Mouse (Mus musculus) forebrain, embryonic 14.5 days (tissue): ENCODE results near the gene Pde4d. TPM values are rescaled to one million over a fixed set of nuclear protein-coding genes. Genes with fewer than 3 reads are reported as not detected.
A peak's percentile ranks its signal among the peaks of the same experiment; 100 is the strongest.

Experiments
- ATAC-seq: fragments of 200-750 bp; cut with Nextera tagmentation; 2 replicates; pipeline ENCODE4 v1.8.0; 2017; ENCODE audit warnings: mild to moderate bottlenecking, moderate library complexity
- DNase-seq: peaks from one replicate; pipeline ENCODE4 v3.0.0-alpha.2; 2015; ENCODE audit warnings: low spot score
- H3K27ac ChIP-seq: fragments of 300-500 bp; sonication (generic); 2 replicates; pipeline ENCODE4 v1.5.1; 2014; ENCODE audit warnings: low read depth, mild to moderate bottlenecking, control low read depth, low read length, moderate library complexity
- H3K27me3 ChIP-seq: fragments of 300-500 bp; sonication (generic); replicated peaks from 2 replicates; pipeline ENCODE4 v1.6.1; 2014; ENCODE audit warnings: low read length, control low read depth, mixed read lengths; ENCODE audit not compliant: control insufficient read depth, insufficient read depth
- H3K36me3 ChIP-seq: fragments of 300-500 bp; sonication (generic); 2 replicates; pipeline ENCODE4 v1.6.1; 2014; ENCODE audit warnings: low read length, control low read depth; ENCODE audit not compliant: control insufficient read depth, insufficient read depth
- H3K4me1 ChIP-seq: fragments of 300-500 bp; sonication (generic); 2 replicates; pipeline ENCODE4 v1.6.1; 2014; ENCODE audit warnings: antibody characterized with exemption, low read length, control low read depth; ENCODE audit not compliant: control insufficient read depth, insufficient read depth
- H3K4me2 ChIP-seq: fragments of 300-500 bp; sonication (generic); 2 replicates; pipeline ENCODE4 v1.6.1; 2014; ENCODE audit warnings: mild to moderate bottlenecking, control low read depth, low read length
- H3K4me3 ChIP-seq: fragments of 300-500 bp; sonication (generic); 2 replicates; pipeline ENCODE4 v1.5.1; 2014; ENCODE audit warnings: low read depth, low read length, control low read depth
- H3K9ac ChIP-seq: fragments of 300-500 bp; sonication (generic); 2 replicates; pipeline ENCODE4 v1.6.1; 2014; ENCODE audit warnings: mild to moderate bottlenecking, low read length, control low read depth, moderate library complexity
- H3K9me3 ChIP-seq: fragments of 300-500 bp; sonication (generic); replicated peaks from 2 replicates; pipeline ENCODE4 v1.6.1; 2016; ENCODE audit warnings: low read length, control low read depth, mixed read lengths; ENCODE audit not compliant: control insufficient read depth
- WGBS: fragments of 180-500 bp; shearing (Covaris S2); extraction: QIAGEN DNeasy Blood & Tissue Kit; methylation state at CpG from one replicate; pipeline ENCODE4 v1.1.7; 2014; 5-methylcytosine and 5-hydroxymethylcytosine counted together
- polyA plus RNA-seq: library from polyadenylated mRNA; unstranded; fragments of >200 nt; fragmentation: Nextera tagmentation; extraction: Ambion mirVana; gene quantifications from 2 replicates; pipeline ENCODE4 v1.2.1, GENCODE M21; 2014

The Pde4d gene
- polyA plus RNA-seq, 1 experiment from 2014 or later, result 13.7 TPM

- ATAC-seq, result no peak
- no peak for DNase-seq
- H3K4me1 ChIP-seq, result 0 out of 2 replicates have a peak, but pooled peaks cover 3% of the 10 kb centered on the region
- no peaks in the 10 kb centered on the region for H3K27me3 ChIP-seq
- no peak overlapping the region for H3K9ac ChIP-seq
- H3K36me3 ChIP-seq, result no peaks in the 10 kb centered on the region
- 76% methylated on average over 5 of the region's 5 CpGs for WGBS
- H3K4me2 ChIP-seq, result no peak overlapping the region
- no peaks in the 10 kb centered on the region for H3K9me3 ChIP-seq
- 0 out of 2 replicates have a peak overlapping the region, but pooled peaks have one; percentile 21 for H3K27ac ChIP-seq
- no peak overlapping the region for H3K4me3 ChIP-seq
Measured at GRCm38 (mm10) chr13:109534709-109535284, 1085.0 kb downstream of the Pde4d start.

DNA sequence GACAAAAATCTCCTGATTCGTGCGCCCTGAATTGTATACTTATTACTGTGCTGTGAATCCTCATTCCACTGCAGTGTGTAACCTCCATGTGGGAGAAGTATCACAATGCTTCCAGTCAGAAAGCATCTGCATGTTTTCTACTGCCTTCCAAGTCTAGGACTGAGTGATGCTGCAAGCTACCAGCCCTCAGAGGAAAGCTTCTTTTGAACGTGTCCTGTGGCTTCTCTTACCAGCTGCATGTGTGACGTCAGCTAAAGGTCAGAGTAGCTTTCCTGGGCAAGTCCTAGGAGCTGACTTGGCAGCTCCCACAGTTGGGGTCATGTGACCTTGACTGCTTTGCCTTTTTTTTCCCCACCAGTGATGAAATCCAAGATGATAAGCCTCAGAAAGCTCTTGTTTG, 1086.9 kb downstream of the Pde4d start:
- 71% methylated on average over 4 of the region's 4 CpGs for WGBS

DNA sequence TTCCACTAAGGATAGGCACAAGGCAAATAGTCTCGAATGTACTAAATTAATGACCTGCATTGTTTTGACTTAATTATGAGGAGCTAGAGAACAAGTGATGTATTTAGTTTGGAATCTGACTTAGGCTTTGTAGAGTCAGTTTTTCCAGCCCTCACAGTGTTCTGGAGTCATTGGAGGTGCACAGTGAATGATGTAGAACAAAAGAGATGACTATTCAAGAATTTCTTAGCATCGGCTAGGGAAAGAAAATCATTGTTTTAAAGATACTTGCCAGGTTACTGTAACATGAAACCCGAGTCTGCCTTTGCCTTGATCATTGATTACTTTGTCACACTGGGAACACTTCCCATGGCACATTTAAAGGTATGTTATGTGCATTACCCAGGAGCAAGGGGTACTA, 1089.6 kb downstream of the Pde4d start:
- Histone ChIP-seq H3K27me3 (no peaks in the 10 kb centered on the region), H3K4me2 (no peak overlapping the region), H3K9me3 (no peaks in the 10 kb centered on the region), H3K27ac (no peak overlapping the region), H3K4me1 (no peaks in the 10 kb centered on the region), H3K4me3 (no peak overlapping the region), H3K36me3 (no peaks in the 10 kb centered on the region), H3K9ac (no peak overlapping the region)
- ATAC-seq (no peak), DNase-seq (no peak)
- 43% methylated on average over 3 of the region's 3 CpGs for WGBS

More for the DNA sequence above, 1086.9 kb downstream of the Pde4d start:
- no peak overlapping the region for H3K4me2 ChIP-seq
- H3K27ac ChIP-seq, result no peak overlapping the region
- H3K27me3 ChIP-seq, result no peaks in the 10 kb centered on the region
- H3K4me3 ChIP-seq, result no peak overlapping the region
- no peak overlapping the region for H3K9ac ChIP-seq
- 0 out of 2 replicates have a peak, but pooled peaks cover 3% of the 10 kb centered on the region for H3K4me1 ChIP-seq
- ATAC-seq (no peak), DNase-seq (no peak)
- H3K36me3 ChIP-seq, result no peaks in the 10 kb centered on the region
- H3K9me3 ChIP-seq, result no peaks in the 10 kb centered on the region

DNA sequence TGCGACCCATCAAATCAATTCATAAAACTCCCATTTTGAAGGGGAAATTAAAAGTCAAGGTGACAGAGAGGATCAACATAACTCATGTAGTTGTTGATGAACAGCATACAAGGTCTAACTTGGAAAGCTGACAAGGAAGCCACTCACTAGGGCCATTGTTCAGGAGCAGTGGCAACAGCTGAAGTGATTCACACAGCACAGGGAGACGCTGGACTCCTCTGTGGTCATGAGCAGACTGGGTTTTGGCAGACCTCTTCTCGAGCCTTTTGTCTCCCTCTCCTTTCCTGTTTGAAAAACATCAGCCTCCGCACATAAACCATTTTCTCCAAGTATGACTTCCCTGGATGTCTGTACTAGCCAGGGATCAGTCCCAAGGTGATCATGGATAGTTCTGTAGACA, 1094.9 kb downstream of the Pde4d start:
- no peaks in the 10 kb centered on the region for H3K4me1 ChIP-seq
- no peaks in the 10 kb centered on the region for H3K9me3 ChIP-seq
- H3K4me3 ChIP-seq, result no peak overlapping the region
- WGBS, result 80% methylated on average over 4 of the region's 4 CpGs
- no peak overlapping the region for H3K9ac ChIP-seq
- H3K36me3 ChIP-seq, result no peaks in the 10 kb centered on the region
- no peaks in the 10 kb centered on the region for H3K27me3 ChIP-seq
- DNase-seq (no peak), ATAC-seq (no peak)
- no peak overlapping the region for H3K27ac ChIP-seq
- no peak overlapping the region for H3K4me2 ChIP-seq

GRCm38 (mm10) chr13:109546337-109546736, 1096.6 kb downstream of the Pde4d start:
- Histone ChIP-seq H3K27me3 (no peaks in the 10 kb centered on the region), H3K4me3 (no peak overlapping the region), H3K9me3 (no peaks in the 10 kb centered on the region), H3K4me2 (no peak overlapping the region), H3K36me3 (no peaks in the 10 kb centered on the region), H3K27ac (no peak overlapping the region), H3K9ac (no peak overlapping the region), H3K4me1 (no peaks in the 10 kb centered on the region)
- WGBS, result 81% methylated on average over 18 of the region's 18 CpGs
- ATAC-seq (no peak), DNase-seq (no peak)

GRCm38 (mm10) chr13:109547006-109547587, 1097.3 kb downstream of the Pde4d start:
- Histone ChIP-seq H3K27ac (no peak overlapping the region), H3K4me2 (no peak overlapping the region), H3K27me3 (no peaks in the 10 kb centered on the region), H3K4me3 (no peak overlapping the region), H3K9me3 (no peaks in the 10 kb centered on the region), H3K4me1 (no peaks in the 10 kb centered on the region), H3K9ac (no peak overlapping the region), H3K36me3 (no peaks in the 10 kb centered on the region)
- no peak for ATAC-seq
- 88% methylated on average over 10 of the region's 10 CpGs for WGBS
- no peak for DNase-seq

- 32% methylated on average over 6 of the region's 6 CpGs for WGBS
- no peaks in the 10 kb centered on the region for H3K36me3 ChIP-seq
- peak; percentile 68 for ATAC-seq
Measured at GRCm38 (mm10) chr13:109547700-109548099, 1098.0 kb downstream of the Pde4d start.

GRCm38 (mm10) chr13:109548263-109548662, 1098.5 kb downstream of the Pde4d start:
- peak overlapping the region; percentile 79; the same call in 1 of the 2 replicates for H3K27ac ChIP-seq
- 68% methylated on average over 5 of the region's 5 CpGs for WGBS

More at GRCm38 (mm10) chr13:109547700-109548099, 1098.0 kb downstream of the Pde4d start:
- H3K27me3 ChIP-seq, result no peaks in the 10 kb centered on the region
- H3K4me2 ChIP-seq, result no peak overlapping the region
- H3K4me3 ChIP-seq, result no peak overlapping the region
- no peaks in the 10 kb centered on the region for H3K9me3 ChIP-seq
- peak; percentile 91 for DNase-seq
- H3K4me1 ChIP-seq, result no peaks in the 10 kb centered on the region
- no peak overlapping the region for H3K27ac ChIP-seq
- H3K9ac ChIP-seq, result no peak overlapping the region

GRCm38 (mm10) chr13:109548771-109549555, 1099.2 kb downstream of the Pde4d start:
- H3K36me3 ChIP-seq, result no peaks in the 10 kb centered on the region
- peak; percentile 89 for ATAC-seq
- H3K9me3 ChIP-seq, result no peaks in the 10 kb centered on the region
- H3K4me2 ChIP-seq, result no peak overlapping the region
- H3K27me3 ChIP-seq, result no peaks in the 10 kb centered on the region
- H3K9ac ChIP-seq, result no peak overlapping the region
- H3K27ac ChIP-seq, result peak overlapping the region; percentile 79
- peak; percentile 84 for DNase-seq
- no peaks in the 10 kb centered on the region for H3K4me1 ChIP-seq
- 60% methylated on average over 11 of the region's 11 CpGs for WGBS
- H3K4me3 ChIP-seq, result no peak overlapping the region

More at GRCm38 (mm10) chr13:109548263-109548662, 1098.5 kb downstream of the Pde4d start:
- Histone ChIP-seq H3K4me3 (no peak overlapping the region), H3K4me2 (no peak overlapping the region), H3K9me3 (no peaks in the 10 kb centered on the region), H3K27me3 (no peaks in the 10 kb centered on the region), H3K9ac (no peak overlapping the region), H3K4me1 (no peaks in the 10 kb centered on the region), H3K36me3 (no peaks in the 10 kb centered on the region)
- peak; percentile 36 for DNase-seq
- no peak for ATAC-seq
